Mouse (Mus musculus): Measurements from ENCODE around the gene E130116L18Rik. TPM values are rescaled to one million over a fixed set of nuclear protein-coding genes. Genes with fewer than 3 reads are reported as not detected.
A peak's percentile ranks its signal among the peaks of the same experiment; 100 is the strongest.

Gene E130116L18Rik
- total and polyA plus RNA-seq, 2 experiments = not detected

DNA sequence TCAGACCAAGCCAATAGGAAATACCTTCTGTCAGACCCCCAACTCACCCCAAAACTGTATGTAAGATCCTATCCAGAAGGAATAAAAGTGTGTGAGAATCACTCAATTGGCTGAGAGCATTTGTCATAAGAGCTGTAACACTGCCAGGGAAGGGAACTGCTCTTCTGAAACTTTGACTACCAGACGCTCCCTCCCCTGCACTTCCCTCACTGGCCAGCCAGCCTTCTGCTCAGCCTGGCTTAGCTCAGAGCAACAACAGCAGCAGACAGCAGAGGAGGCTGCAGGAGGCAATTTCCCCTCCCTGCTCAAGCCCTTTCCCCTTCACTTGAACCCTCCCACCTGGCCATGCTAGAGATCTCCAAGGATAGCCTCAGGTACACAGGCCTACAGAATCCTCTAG is 11.1 kb downstream of the E130116L18Rik start:
- no peak overlapping the region for H3K9ac ChIP-seq (ENCODE audit: low read depth, low read length)
- H3K27ac ChIP-seq (replicated peaks; ENCODE audit: insufficient read depth, low read depth, low read length) = no peak overlapping the region
- no peaks in the 10 kb centered on the region for H3K27me3 ChIP-seq (ENCODE audit: control insufficient read depth, insufficient read depth, low read length)
- H3K4me1 ChIP-seq (ENCODE audit: control insufficient read depth, insufficient read depth, low read length) = no peaks in the 10 kb centered on the region
- 88% methylated on average over 1 of the region's 1 CpGs for WGBS
- no peaks in the 10 kb centered on the region for H3K36me3 ChIP-seq (ENCODE audit: control insufficient read depth, insufficient read depth, low read length)
- DNase-seq (ENCODE audit: extremely low read depth, low read depth, low spot score) = no peak
- no peak overlapping the region for H3K4me3 ChIP-seq (ENCODE audit: insufficient read depth, low read depth, low read length)
- TF ChIP-seq POLR2A (IDR thresholded peaks at IDR 0.05; ENCODE audit: extremely low read depth, insufficient read depth, low read length) = no peak
- TF ChIP-seq CTCF (IDR thresholded peaks at IDR 0.05; ENCODE audit: low read depth, low read length) = no peak
- H3K79me2 ChIP-seq (ENCODE audit: control insufficient read depth, insufficient read depth, low read length) = no peaks in the 10 kb centered on the region

DNA sequence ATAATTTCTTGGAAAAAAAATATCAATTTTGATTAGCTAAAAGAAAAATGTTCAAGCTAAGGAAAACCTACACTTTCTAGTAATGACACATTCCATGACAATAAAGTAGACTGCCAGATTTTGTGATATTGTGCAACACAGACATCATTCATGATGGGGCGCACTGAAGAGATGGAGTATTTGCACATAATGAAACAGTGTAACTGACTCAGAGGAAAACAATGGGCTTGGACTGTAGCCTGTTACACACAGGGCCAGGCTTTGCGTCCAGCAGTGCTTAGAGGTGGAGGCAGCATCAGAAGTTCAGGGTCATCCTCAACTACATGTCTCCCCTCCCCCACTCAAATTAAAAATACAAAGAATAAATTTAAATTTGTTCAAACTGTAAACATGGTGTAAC is 32.4 kb downstream of the E130116L18Rik start:
- 24% methylated on average over 2 of the region's 2 CpGs for WGBS
- Histone ChIP-seq H3K4me3 (ENCODE audit: insufficient read depth, low read depth, low read length) (no peak overlapping the region), H3K9ac (ENCODE audit: low read depth, low read length) (no peak overlapping the region), H3K79me2 (ENCODE audit: control insufficient read depth, insufficient read depth, low read length) (no peaks in the 10 kb centered on the region), H3K36me3 (ENCODE audit: control insufficient read depth, insufficient read depth, low read length) (no peaks in the 10 kb centered on the region), H3K27ac (replicated peaks; ENCODE audit: insufficient read depth, low read depth, low read length) (no peak overlapping the region), H3K4me1 (ENCODE audit: control insufficient read depth, insufficient read depth, low read length) (no peaks in the 10 kb centered on the region), H3K27me3 (ENCODE audit: control insufficient read depth, insufficient read depth, low read length) (no peaks in the 10 kb centered on the region)
- no peak for TF ChIP-seq CTCF (IDR thresholded peaks at IDR 0.05; ENCODE audit: low read depth, low read length)
- no peak for TF ChIP-seq POLR2A (IDR thresholded peaks at IDR 0.05; ENCODE audit: extremely low read depth, insufficient read depth, low read length)
- no peak for DNase-seq (ENCODE audit: extremely low read depth, low read depth, low spot score)

DNA sequence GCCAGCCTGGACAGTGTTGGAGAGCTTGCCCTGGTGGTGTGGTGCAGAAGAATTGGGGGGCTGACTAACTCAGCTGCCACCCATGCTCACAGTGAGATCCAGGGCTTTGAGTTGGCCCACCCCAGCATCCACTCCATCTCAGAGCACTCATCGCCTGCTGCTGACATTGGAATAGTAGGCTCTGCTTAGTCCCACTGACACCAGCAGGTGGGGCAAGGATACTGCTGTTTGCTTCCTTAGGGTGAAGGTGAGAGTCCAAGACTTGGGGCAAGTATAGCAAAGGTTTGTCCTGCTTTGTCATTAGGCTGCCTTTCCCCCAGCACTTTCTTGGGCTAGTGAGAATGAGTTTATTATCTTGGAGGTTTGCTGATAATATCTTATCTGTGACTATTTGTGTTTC is 34.2 kb downstream of the E130116L18Rik start:
- no peak overlapping the region for H3K27ac ChIP-seq (replicated peaks; ENCODE audit: insufficient read depth, low read depth, low read length)
- no peak overlapping the region for H3K4me3 ChIP-seq (ENCODE audit: insufficient read depth, low read depth, low read length)
- H3K4me1 ChIP-seq (ENCODE audit: control insufficient read depth, insufficient read depth, low read length) = no peaks in the 10 kb centered on the region
- no peaks in the 10 kb centered on the region for H3K79me2 ChIP-seq (ENCODE audit: control insufficient read depth, insufficient read depth, low read length)
- TF ChIP-seq POLR2A (IDR thresholded peaks at IDR 0.05; ENCODE audit: extremely low read depth, insufficient read depth, low read length) (no peak), CTCF (IDR thresholded peaks at IDR 0.05; ENCODE audit: low read depth, low read length) (peak; percentile 55)
- 76% methylated on average over 1 of the region's 1 CpGs for WGBS
- H3K27me3 ChIP-seq (ENCODE audit: control insufficient read depth, insufficient read depth, low read length) = no peaks in the 10 kb centered on the region
- DNase-seq (ENCODE audit: extremely low read depth, low read depth, low spot score) = peak; percentile 41
- no peaks in the 10 kb centered on the region for H3K36me3 ChIP-seq (ENCODE audit: control insufficient read depth, insufficient read depth, low read length)
- H3K9ac ChIP-seq (ENCODE audit: low read depth, low read length) = no peak overlapping the region

DNA sequence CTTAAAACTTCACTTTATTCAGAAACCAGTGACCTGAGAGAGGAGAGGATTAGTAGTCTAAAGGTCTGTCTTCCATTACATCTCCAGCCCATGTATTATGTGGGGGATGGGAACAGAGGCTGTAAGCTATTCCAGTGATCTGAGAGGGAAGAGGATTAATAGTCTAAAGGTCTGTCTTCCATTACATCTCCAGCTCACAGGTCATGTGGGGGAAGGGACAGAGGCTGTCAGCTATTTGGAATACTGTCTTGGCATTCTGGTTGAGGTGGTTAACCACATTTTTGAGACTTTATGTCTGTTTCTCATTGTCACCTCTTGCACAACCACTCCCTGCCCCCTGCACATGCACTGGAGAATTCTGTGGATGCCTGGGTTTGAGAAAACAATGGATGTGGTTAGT is 35.2 kb downstream of the E130116L18Rik start:
- DNase-seq (ENCODE audit: extremely low read depth, low read depth, low spot score) = no peak
- no peaks in the 10 kb centered on the region for H3K4me1 ChIP-seq (ENCODE audit: control insufficient read depth, insufficient read depth, low read length)
- no peak overlapping the region for H3K27ac ChIP-seq (replicated peaks; ENCODE audit: insufficient read depth, low read depth, low read length)

DNA sequence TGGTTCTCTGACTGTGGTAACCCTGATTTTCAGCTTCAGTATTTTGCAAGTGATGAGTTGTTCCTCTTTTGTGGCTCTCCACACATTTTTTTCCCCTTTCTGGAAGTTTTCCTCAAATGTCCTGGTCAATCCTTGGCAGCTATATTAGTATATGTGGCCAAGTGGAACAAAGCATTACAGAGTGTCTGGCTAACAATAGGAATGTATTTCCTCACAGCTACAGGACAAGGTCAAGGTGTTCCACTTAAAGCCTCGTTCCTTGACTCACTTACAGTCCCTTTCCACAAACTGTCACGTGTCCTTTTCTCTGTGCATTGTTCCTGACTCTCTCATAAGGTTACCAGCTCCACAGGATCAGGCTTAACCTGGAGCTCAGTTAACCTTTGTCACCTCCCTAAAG is 38.4 kb downstream of the E130116L18Rik start:
- TF ChIP-seq CTCF (IDR thresholded peaks at IDR 0.05; ENCODE audit: low read depth, low read length) (no peak), POLR2A (IDR thresholded peaks at IDR 0.05; ENCODE audit: extremely low read depth, insufficient read depth, low read length) (no peak)
- WGBS = 37% methylated on average over 2 of the region's 2 CpGs
- Histone ChIP-seq H3K79me2 (ENCODE audit: control insufficient read depth, insufficient read depth, low read length) (no peaks in the 10 kb centered on the region), H3K27ac (replicated peaks; ENCODE audit: insufficient read depth, low read depth, low read length) (no peak overlapping the region), H3K27me3 (ENCODE audit: control insufficient read depth, insufficient read depth, low read length) (no peaks in the 10 kb centered on the region), H3K4me1 (ENCODE audit: control insufficient read depth, insufficient read depth, low read length) (no peaks in the 10 kb centered on the region), H3K9ac (ENCODE audit: low read depth, low read length) (no peak overlapping the region), H3K36me3 (ENCODE audit: control insufficient read depth, insufficient read depth, low read length) (no peaks in the 10 kb centered on the region), H3K4me3 (ENCODE audit: insufficient read depth, low read depth, low read length) (no peak overlapping the region)
- DNase-seq (ENCODE audit: extremely low read depth, low read depth, low spot score) = peak; percentile 25

More for the DNA sequence above, 35.2 kb downstream of the E130116L18Rik start:
- Histone ChIP-seq H3K4me3 (ENCODE audit: insufficient read depth, low read depth, low read length) (no peak overlapping the region), H3K36me3 (ENCODE audit: control insufficient read depth, insufficient read depth, low read length) (no peaks in the 10 kb centered on the region), H3K27me3 (ENCODE audit: control insufficient read depth, insufficient read depth, low read length) (no peaks in the 10 kb centered on the region), H3K9ac (ENCODE audit: low read depth, low read length) (no peak overlapping the region), H3K79me2 (ENCODE audit: control insufficient read depth, insufficient read depth, low read length) (no peaks in the 10 kb centered on the region)
- TF ChIP-seq CTCF (IDR thresholded peaks at IDR 0.05; ENCODE audit: low read depth, low read length) = no peak
- TF ChIP-seq POLR2A (IDR thresholded peaks at IDR 0.05; ENCODE audit: extremely low read depth, insufficient read depth, low read length) = no peak

DNA sequence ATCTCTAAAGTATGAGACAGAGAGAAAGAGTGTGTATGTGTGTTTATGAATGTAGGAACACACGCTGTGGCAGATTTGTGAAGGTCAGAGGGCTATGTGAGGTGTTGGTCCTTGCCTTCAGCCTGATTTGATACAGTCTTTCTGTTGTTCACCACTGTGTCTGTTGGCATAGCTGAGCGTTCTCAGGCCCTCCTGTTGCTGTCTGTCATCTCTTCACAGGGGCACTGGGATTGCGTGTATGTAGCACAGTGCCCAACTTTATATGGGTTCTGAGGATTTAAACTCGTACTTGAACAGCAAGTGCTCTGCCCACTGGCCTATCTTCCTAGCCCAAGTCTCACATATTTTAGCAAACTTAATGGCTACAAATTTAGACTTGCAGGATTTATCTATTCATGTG is 39.4 kb downstream of the E130116L18Rik start:
- H3K27ac ChIP-seq (replicated peaks; ENCODE audit: insufficient read depth, low read depth, low read length) = no peak overlapping the region
- H3K79me2 ChIP-seq (ENCODE audit: control insufficient read depth, insufficient read depth, low read length) = no peaks in the 10 kb centered on the region
- no peaks in the 10 kb centered on the region for H3K4me1 ChIP-seq (ENCODE audit: control insufficient read depth, insufficient read depth, low read length)
- H3K27me3 ChIP-seq (ENCODE audit: control insufficient read depth, insufficient read depth, low read length) = no peaks in the 10 kb centered on the region
- no peak for DNase-seq (ENCODE audit: extremely low read depth, low read depth, low spot score)
- 91% methylated on average over 4 of the region's 4 CpGs for WGBS
- TF ChIP-seq CTCF (IDR thresholded peaks at IDR 0.05; ENCODE audit: low read depth, low read length) = no peak
- no peak for TF ChIP-seq POLR2A (IDR thresholded peaks at IDR 0.05; ENCODE audit: extremely low read depth, insufficient read depth, low read length)
- H3K9ac ChIP-seq (ENCODE audit: low read depth, low read length) = no peak overlapping the region
- no peaks in the 10 kb centered on the region for H3K36me3 ChIP-seq (ENCODE audit: control insufficient read depth, insufficient read depth, low read length)
- H3K4me3 ChIP-seq (ENCODE audit: insufficient read depth, low read depth, low read length) = no peak overlapping the region

Measured in liver, adult 2 months (tissue).